Mouse (Mus musculus): ENCODE measurements at regions not wholly inside any gene's neighbourhood (a gene's known extent, or its start where the extent isn't known, plus 50 kb on each side); places are given as distances from the start of the nearest gene placed in this dataset.

DNA sequence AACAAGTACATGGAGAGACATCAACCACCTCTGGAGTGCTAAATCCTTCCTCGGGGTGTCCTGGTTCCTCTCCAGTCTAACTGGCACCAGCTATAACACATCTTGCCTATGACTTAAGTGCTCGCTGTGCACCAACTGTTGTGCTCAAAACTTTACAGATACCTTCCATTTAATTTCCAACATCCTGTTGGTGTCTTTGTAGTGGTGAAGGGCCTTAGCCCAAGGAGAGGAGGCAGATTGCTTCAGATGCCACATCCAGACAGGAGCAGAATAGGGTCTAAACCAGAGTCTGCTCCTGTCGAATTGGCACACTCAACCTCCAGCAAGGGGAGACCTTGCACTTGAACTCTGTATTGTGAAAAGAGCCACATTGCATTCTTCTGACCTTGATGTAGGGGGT is 121.2 kb upstream of the Eef2kmt start:
- DNase-seq (ENCODE audit: low spot score): no peak

DNA sequence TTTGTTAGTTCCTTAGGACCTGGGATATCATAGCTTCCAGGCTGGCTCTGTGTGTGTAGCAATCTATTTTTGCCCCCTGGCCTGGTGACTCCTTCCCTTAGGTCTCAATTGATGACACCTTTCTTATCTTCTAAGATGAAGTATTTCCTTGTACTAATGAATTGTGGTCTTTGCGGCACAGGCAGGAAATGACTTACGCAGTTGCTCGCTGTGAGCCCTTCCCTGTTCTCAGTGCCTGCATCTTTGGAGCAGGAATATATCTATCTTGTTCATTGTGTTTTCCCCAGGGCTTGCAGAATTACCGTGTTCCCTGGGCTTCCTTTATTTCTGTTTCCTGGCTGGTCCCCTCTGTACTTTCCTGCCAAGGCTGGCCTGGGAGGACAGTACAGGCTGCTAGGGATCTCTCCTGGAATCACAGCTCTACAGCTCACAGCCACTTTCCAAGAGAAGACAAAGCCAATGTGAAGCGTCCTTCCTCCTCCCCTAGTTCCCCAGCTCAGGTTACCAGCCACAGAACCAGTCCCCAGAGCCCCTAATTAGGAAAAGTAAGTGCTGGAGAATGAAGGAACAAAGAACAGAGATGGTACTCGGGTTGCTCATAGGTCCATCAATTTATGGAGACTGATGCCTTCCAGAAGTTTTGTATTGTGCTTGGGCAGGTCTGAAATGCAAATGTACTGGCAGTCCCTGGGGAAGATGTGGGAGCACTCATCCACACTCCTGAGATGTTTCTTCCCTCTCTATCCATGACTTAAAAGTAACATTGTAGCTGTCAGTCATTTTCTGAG is 119.2 kb upstream of the Eef2kmt start:
- DNase-seq (ENCODE audit: low spot score): no peak

DNA sequence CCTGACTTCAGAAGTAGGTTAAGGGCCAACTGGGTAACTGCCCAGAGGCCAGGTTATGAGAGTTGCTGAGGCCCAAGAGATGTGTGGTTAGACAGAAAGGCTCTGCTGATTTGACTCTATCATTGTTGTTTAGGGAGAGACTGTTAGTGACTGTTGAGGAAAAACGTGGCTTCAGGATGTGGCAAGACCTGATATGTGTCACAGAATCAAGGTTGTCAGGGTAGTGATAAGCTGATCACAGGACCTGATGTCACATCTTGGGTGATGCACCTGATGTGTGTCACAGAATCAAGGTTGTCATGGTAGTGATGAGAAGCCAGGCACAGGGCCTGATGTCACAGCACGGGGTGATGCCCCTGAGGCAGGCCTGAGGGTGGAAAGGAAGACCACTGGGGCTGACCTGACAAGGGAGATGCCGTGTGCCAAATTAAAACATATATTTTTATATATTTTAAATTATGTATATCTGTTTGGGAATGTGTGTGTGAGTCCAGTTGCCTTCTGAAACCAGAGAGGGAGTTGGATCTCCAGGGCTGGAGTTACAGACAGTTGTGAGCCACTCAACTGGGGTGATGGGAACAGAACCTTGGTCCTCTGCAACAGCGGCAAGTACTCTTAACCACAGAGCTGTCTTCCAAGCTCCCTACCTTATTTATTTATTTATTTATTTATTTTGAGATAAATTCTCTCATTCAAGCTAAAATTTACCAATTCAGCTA is 115.6 kb upstream of the Eef2kmt start:
- no peak for DNase-seq (ENCODE audit: low spot score)

DNA sequence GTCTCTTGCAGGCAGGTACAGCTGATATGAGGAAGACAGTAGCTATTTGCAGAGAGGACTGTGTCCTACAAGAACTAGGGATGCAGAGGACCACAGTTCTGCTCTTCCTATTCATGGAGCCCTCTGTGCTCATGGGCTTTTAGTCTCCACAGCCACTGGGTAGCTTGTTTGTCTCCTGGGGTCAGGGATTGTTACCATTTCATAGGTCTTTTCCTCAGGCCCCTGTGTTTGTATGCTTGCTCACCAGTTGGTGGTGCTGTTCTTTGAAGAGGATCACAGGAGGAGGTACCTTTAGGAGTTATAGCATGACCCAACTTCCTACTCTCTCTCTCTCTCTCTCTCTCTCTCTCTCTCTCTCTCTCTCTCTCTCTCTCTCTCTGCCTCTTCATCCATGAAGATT is 114.7 kb upstream of the Eef2kmt start:
- no peak for DNase-seq (ENCODE audit: low spot score)

DNA sequence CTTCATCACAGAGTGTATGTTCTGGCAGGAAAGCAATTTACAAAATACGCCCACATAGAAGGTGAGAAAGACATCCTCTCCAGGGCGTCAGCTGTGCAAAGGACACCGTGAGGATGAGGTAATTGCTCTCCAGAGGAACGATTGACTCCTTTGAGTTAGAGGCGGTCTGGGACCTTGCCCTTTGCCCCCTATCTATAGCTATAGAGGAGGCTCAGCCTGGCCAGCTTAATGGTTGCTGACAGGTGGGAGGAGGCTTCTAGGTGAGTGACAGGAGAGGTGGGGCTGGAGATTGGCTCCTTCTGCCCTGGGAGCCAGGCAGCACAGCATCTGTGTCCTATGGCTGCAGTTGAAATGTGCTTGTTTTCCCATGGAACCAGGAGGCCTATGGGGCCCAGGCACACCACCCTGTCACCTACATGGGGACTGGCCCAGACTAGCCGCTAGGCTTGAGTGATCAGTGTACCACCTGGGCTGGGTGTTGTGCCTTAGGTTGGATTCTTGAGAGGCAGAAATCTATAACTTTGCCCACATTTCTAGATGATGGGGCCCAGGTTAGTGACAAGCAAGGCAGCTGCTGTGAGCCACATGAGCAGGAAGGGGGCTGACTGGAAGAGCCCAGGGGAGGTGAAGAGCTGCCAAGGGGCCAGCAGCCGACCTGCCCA is 113.2 kb upstream of the Eef2kmt start:
- no peak for DNase-seq (ENCODE audit: low spot score)

DNA sequence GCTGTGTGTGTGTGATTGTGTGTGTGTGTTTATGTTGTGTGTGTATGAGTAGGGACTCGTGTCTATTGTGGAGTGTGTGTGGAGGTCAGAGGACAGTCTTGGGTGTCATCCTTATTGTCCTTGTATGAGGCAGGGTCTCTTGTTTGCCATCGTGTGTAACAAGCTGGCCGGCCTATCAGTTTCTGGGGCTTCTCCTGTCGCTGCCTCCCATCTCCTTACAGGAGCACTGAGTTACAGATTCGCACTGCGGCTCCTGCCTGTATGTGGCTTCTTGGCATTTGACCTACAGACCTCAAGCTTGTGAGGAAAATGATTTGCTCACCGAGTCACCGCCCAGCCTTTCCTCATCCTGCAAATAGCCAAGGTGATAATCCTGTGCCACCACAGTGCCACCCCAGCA is 112.6 kb upstream of the Eef2kmt start:
- DNase-seq (ENCODE audit: low spot score): no peak

DNA sequence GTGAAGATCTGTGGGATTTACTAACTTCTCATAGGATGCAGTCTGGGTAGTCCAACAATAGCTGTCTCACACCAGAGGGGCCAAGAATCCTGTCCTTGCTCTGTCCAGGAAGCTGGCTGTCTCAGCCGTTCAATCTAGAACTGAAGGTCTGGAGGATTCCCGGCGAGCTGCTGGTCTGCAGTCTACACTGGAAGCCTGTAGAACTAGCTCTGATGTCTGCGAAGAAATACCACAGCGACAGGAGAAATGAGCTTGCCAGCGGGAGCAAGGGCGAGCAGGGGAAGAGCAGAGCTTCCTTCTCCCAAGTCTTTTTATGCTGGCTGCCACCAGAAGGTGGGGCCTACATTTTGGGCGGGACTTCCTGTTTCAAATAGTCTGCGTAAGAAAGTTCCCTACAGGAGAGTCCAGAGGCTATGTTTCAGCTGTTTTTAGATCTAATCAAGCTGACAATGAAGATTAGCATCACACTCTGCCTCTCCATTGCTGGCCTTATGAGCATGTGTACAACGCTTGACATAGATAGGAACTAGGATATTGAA is 111.9 kb upstream of the Eef2kmt start:
- no peak for DNase-seq (ENCODE audit: low spot score)

DNA sequence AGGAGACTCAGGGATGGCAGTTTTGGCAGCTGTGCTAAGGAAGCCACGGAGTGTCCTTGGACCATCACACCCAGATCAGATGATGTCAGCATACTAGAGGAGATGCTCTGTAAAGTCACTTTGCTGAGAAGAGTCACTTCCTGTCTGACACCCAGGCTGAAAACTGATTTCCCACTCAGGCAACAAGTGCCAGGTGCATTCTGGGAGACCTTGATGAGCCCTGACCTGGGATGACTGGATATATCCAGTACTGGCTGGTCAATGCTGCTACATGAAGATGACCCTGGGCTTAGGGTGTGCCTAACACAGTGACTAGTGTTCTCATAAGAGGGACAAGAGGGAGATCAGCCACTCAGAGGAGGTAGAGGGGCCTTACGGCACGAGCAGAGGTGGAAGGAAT is 110.2 kb upstream of the Eef2kmt start:
- no peak for DNase-seq (ENCODE audit: low spot score)

DNA sequence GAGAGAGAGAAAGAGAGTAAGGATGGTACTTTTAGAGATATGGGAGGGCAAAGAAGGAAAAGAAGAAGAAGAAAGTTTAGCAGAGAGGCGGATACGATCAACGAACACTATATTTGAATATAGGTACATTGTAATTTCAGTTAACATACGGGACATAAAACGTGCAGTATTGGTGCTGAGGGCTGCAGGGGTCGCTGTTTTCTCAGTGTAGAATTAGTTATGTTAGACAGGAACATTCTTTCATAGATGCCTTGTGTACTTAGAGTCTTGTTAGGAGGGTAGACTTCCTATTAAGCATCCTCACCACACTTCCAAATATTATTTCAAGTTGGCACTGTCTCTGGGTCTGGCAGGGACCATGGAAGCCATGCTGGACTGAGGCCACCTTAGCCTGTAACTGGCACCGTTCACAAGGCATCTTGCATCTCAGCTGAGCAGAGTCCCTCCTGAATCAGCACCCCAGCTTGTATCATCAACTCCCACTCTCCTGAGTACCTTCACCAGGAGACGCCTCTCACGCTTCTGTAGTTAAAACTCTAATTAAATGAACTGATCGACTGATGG is 107.3 kb upstream of the Eef2kmt start:
- DNase-seq (ENCODE audit: low spot score): no peak

DNA sequence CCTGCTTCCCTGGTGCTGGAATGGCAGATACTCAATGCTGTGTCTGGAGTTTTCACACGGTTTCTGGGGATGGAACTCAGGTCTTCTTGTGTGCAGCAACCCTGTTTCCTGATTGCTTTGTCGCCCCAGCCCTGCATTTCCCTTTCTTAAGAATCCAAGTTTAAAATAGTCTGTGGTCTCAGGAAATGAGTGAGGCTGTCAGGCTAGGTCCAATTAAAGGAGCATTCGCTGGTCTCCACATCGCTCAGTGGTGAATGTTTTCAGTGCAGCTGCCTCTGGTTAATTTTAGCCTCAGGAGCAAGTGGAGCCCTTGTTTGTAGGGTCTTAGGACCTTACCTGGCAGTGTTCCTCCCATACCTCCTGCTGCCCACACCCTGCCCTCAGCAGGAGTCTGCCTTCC is 103.4 kb upstream of the Eef2kmt start:
- DNase-seq (ENCODE audit: low spot score): no peak

DNA sequence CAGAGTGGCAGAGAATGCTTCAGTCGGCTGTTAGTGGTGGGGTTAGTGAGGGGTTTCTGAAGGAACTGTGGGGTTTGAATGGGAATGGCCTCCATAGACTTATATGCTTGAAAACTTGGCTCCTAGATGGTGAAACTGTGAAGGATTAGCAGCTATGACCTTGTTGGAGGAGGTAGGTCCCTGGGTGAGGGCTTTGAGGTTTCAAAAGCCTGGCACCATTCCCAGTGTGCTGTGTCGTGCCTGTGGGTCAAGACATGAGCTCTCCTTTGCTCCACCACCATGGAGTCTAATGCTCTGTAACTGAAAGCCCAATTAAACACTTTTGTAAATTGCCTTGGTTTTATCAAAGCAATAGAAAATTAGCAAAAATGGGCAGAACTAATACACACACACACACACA is 98.1 kb upstream of the Eef2kmt start:
- DNase-seq (ENCODE audit: low spot score): no peak

DNA sequence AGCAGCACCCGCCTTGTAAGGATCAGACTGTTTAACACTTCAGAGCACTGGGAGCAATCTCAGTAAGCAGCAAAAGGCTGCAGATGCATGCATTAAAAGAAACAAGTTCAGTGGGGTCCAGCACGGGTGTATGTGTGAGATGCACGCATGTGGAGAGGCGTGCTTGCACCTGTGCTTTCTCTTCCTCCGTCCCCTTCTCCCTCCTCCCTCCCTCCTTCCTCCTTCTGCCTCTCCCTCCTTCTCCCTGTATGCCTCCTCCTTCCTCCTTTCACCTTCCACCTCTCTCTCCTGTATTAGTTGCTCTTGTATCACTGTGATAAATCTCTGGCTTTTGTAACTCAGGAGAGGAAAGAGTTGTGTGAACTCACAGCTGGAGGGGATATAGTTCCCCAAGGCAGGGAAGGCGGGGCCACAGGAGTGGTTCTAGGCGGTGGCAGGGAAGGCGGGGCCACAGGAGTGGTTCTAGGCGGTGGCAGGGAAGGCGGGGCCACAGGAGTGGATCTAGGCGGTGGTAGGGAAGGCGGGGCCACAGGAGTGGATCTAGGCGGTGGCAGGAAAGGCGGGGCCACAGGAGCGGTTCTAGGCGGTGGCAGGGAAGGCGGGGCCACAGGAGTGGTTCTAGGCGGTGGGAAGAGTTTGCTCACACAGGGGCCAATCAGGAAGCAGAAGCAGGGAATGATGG is 96.2 kb upstream of the Eef2kmt start:
- DNase-seq (ENCODE audit: low spot score): peak; percentile 2

DNA sequence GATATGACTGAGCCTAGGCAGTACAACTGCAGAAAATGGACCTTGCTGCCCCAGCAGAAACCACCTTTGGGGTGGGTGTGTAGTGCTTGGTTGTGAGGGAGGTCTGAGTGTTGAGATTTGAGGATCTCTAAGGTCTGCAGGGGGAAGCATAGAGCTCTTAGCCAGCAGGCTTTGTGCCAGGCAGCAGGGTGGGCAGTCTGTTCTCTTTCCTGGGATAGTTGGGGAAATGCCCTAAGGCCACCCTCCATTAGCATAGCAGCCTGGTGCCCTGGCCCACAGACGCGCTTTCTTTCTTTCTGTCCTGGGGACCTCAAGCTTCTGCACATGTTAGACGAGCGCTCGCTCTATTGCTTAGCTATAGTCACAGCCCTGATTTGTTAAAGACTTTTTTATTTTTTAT is 91.4 kb upstream of the Eef2kmt start:
- DNase-seq (ENCODE audit: low spot score): no peak

DNA sequence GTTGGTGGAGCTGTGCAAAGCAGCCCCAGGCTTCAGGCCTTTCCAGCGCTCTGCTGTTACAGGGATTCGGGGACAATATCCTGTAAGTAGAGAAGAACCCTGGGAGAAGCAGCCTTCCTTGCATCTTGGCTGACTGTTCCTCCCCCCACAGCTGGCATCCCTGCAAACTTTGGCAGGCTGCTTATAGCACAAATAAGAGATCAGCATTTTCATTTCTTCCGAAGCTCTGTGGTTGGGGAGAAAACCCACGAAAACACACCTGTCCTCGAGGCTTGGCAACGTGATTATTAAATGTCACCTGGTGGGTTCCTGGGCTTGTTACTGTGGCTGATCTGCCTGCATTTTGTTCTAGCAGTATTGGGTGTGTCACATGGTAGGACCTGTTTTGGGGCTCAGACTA is 86.5 kb upstream of the Eef2kmt start:
- DNase-seq (ENCODE audit: low spot score): no peak

DNA sequence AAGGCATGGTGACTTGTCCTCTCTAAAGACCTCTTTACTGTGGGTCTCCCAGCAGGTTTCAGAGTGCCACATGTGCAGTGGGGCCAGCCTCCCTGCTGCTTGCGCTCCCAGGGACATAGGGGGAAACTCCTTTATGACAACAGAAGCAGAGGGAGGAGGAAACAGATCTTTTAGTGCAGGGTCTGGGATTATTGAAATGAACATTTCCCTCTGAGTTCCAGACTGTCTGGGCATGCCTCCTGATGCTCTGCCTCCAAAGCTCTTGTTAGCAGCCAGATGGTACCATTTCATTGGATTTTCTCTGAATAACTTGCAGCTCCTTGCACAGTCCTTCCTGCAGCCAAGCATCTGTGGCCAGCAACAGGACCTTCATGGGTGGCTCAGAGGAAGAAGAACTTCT is 60.5 kb upstream of the Eef2kmt start:
- DNase-seq (ENCODE audit: low spot score): no peak

DNA sequence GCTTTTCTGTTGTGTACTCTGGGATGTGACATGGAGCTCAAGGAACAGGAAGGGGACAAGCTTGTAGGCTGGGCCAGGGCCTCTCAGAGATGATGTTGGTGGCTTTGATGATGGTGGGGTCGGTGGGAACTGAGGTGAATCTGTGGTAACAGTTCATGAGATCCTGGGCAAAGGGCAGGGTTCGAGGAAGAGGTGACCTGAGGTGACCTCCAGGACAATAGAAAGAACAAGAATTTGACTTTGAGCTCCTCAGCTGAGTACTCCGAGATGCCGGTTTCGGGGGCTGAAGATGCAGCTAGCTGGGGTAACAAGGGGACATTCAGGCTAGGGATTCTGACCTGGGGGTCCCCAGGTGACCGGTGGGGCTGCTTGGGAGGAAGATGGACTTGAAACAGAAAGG is 57.5 kb upstream of the Eef2kmt start:
- no peak for DNase-seq (ENCODE audit: low spot score)

DNA sequence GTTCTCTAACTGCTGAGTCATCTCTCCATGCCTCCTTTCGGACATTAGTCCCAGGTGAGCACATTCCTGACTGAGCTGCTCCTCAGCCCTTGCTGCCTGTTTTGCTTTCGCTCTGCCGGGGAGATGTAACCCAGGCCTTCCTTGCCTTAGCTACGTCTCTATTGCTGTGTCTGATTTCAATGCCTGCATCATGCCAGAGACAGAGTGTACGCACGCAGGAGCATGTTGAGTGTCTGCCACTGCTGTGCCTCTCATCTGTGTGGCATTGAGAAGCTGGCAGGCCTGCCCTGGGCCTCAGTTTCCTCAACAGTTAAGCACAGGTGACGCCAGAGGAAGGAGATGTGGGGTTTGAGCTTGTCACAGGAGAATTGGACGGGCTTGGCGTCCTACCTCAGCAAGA is 55.7 kb upstream of the Eef2kmt start:
- DNase-seq (ENCODE audit: low spot score): no peak

DNA sequence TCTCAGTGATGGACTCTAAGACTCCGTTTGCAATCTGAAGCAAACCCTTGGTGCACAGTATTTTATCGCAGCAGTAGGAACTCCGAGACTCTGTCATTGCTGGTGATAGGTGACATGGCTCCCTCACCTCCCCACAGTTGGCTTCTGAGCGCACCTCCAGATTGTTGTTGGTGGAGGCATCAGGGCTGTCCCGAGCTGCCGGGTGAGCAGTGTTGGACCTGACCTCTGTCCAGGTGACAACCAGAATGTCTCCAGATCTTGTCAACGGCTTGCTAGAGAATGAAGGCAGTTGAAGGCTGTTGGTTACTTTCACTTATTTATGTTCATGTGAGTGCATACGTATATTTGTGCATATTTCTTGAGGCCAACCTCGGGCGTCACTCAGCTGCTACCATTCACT is 55.0 kb upstream of the Eef2kmt start:
- no peak for DNase-seq (ENCODE audit: low spot score)

DNA sequence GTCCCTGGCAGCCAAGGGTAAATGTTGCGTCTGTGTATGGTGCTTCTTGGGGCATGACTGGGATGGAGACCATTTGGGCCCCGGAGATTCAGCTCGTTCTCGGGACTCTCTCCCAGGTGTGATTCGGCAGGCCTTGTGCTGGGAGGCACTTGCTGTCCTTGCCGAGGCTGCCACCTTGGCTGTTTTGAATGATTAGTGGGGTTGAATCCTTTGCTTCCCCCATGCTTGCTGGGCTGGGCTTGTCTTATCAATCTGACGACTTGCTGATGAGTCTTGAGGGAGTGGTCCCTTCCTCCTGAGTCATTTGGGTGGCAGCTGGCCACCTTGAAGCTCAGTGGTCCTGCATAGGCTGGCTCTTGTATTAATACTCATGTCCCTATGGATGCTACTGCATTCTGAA is 52.0 kb upstream of the Eef2kmt start:
- no peak for DNase-seq (ENCODE audit: low spot score)

DNA sequence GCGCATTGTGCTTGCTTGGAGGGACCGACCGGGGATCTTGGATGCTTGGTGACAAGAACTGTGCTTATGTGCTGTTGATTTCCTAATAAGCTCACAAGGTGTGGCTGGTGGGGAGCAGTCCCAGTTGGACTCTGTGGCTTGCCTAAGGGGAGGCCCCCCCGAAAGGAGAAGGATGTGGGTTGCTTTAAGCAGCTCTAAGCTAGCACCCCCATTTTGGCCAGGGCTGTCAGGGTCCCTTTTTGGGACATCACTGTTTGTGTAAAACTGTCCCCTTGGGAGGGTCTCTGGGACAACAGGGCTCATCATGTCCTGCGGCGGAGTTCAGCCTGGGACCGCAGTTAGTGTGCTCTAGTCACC is 51.4 kb upstream of the Eef2kmt start:
- no peak for DNase-seq (ENCODE audit: low spot score)

DNA sequence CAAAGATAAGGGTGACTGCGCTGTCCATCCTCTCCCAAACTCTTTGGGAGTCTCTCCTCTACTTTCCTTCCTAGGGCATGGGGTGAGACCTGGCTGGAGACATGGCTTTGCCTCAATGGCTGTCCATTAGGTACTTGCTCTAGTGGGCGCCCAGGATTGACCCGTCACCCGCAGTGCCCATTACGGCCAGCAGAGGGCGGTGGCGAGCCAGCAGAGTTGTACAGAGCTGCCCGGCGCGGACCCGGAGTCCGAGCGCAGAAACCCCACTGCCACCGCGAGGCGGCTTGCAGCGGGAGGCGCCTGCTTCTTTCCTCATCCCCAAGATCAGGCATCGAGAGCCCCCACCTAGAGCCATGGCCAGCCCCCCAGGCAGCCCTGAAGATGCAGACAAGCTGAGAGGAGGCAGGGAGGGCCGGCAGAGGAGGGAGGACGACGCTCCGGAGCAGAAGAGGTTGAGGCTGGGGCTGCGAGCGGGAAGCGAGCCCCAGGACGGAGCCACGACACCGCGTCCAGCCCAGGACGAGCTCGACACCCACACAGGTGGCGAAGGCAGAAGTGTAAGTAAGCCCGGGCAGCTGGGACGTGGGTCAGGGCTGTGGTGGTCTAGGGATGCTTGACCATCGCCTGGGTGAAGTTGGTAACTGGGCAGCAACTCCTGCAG is 50.9 kb upstream of the Eef2kmt start:
- peak; percentile 95 for DNase-seq (ENCODE audit: low spot score)

Measured in ovary, postnatal 14 days (tissue).